Mouse (Mus musculus): Measurements from ENCODE around the gene Msh3. TPM values are rescaled to one million over a fixed set of nuclear protein-coding genes. Genes with fewer than 3 reads are reported as not detected.
A peak's percentile ranks its signal among the peaks of the same experiment; 100 is the strongest.

Msh3 gene
- polyA plus RNA-seq, 1 experiment from 2014 or later = 19.0 TPM

GRCm38 (mm10) chr13:92299522-92299921 is 55.3 kb downstream of the Msh3 start:
- TF ChIP-seq CTCF (IDR thresholded peaks at IDR 0.05) = no peak
- DNase-seq (ENCODE audit: low read depth, low spot score) (no peak), ATAC-seq (no peak)
- in situ Hi-C loops (cut with MboI; ENCODE audit: low pct_unique_long_range_greater_than_20kb) = no loop called here
- CTCF ChIA-PET = interaction anchor here (1.2 kb wide), 1 partner anchor 417 kb away, joined by 3 read pairs; no protein-coding TSS in a partner anchor
- POLR2A ChIA-PET = no interaction called here
- H3K27me3 ChIP-seq = no peaks in the 10 kb centered on the region

- no peak for TF ChIP-seq CTCF (IDR thresholded peaks at IDR 0.05)
- CTCF ChIA-PET = interaction anchor here (1.1 to 1.2 kb wide), 2 partner anchors 9 to 11 kb away, joined by 3 read pairs; no protein-coding TSS in a partner anchor
- DNase-seq (ENCODE audit: low read depth, low spot score) = no peak
- no peaks in the 10 kb centered on the region for H3K27me3 ChIP-seq
- in situ Hi-C loops (cut with MboI; ENCODE audit: low pct_unique_long_range_greater_than_20kb) = no loop called here
- POLR2A ChIA-PET = no interaction called here
- ATAC-seq = no peak
Observed at GRCm38 (mm10) chr13:92297021-92297420, 57.8 kb downstream of the Msh3 start.

GRCm38 (mm10) chr13:92296490-92296889 is 58.3 kb downstream of the Msh3 start:
- no peak for TF ChIP-seq CTCF (IDR thresholded peaks at IDR 0.05)
- CTCF ChIA-PET = interaction anchor here (1.1 to 1.2 kb wide), 2 partner anchors 8 to 11 kb away, joined by 3 read pairs; no protein-coding TSS in a partner anchor
- POLR2A ChIA-PET = no interaction called here
- DNase-seq (ENCODE audit: low read depth, low spot score) (no peak), ATAC-seq (no peak)
- no peaks in the 10 kb centered on the region for H3K27me3 ChIP-seq
- in situ Hi-C loops (cut with MboI; ENCODE audit: low pct_unique_long_range_greater_than_20kb) = no loop called here

- ChIA-PET CTCF (interaction anchor here (0.9 kb wide), 1 partner anchor 9 kb away, joined by 3 read pairs; no protein-coding TSS in a partner anchor), POLR2A (no interaction called here)
- no peaks in the 10 kb centered on the region for H3K27me3 ChIP-seq
Observed at GRCm38 (mm10) chr13:92293883-92294282, 60.9 kb downstream of the Msh3 start.

GRCm38 (mm10) chr13:92291605-92292004 is 63.2 kb downstream of the Msh3 start:
- no peaks in the 10 kb centered on the region for H3K27me3 ChIP-seq
- TF ChIP-seq CTCF (IDR thresholded peaks at IDR 0.05) = no peak
- ChIA-PET POLR2A (no interaction called here), CTCF (interaction anchor here (1.0 to 2.4 kb wide), 2 partner anchors 10 to 54 kb away, joined by 3 to 6 read pairs; no protein-coding TSS in a partner anchor)
- in situ Hi-C loops (cut with MboI; ENCODE audit: low pct_unique_long_range_greater_than_20kb) = no loop called here
- ATAC-seq (no peak), DNase-seq (ENCODE audit: low read depth, low spot score) (no peak)

More at GRCm38 (mm10) chr13:92293883-92294282, 60.9 kb downstream of the Msh3 start:
- in situ Hi-C loops (cut with MboI; ENCODE audit: low pct_unique_long_range_greater_than_20kb) = no loop called here
- DNase-seq (ENCODE audit: low read depth, low spot score) (no peak), ATAC-seq (no peak)
- no peak for TF ChIP-seq CTCF (IDR thresholded peaks at IDR 0.05)

GRCm38 (mm10) chr13:92277027-92277426 is 77.8 kb downstream of the Msh3 start:
- ChIA-PET CTCF (no interaction called here), POLR2A (interaction anchor here (0.7 kb wide), 1 partner anchor 83 kb away, joined by 4 read pairs; no protein-coding TSS in a partner anchor)
- ATAC-seq = no peak
- no peak for TF ChIP-seq CTCF (IDR thresholded peaks at IDR 0.05)
- H3K27me3 ChIP-seq = no peaks in the 10 kb centered on the region
- in situ Hi-C loops (cut with MboI; ENCODE audit: low pct_unique_long_range_greater_than_20kb) = no loop called here
- no peak for DNase-seq (ENCODE audit: low read depth, low spot score)

- TF ChIP-seq CTCF (IDR thresholded peaks at IDR 0.05) = no peak
- ChIA-PET POLR2A (no interaction called here), CTCF (interaction anchor here (1.4 kb wide), 1 partner anchor 11 kb away, joined by 4 read pairs; no protein-coding TSS in a partner anchor)
- ATAC-seq (no peak), DNase-seq (ENCODE audit: low read depth, low spot score) (no peak)
- H3K27me3 ChIP-seq = no peaks in the 10 kb centered on the region
- in situ Hi-C loops (cut with MboI; ENCODE audit: low pct_unique_long_range_greater_than_20kb) = no loop called here
Observed at GRCm38 (mm10) chr13:92275292-92275691, 79.5 kb downstream of the Msh3 start.

- in situ Hi-C loops (cut with MboI; ENCODE audit: low pct_unique_long_range_greater_than_20kb) = no loop called here
- ChIA-PET POLR2A (no interaction called here), CTCF (interaction anchor here (1.2 to 1.4 kb wide), 2 partner anchors 10 to 12 kb away, joined by 3 to 4 read pairs; no protein-coding TSS in a partner anchor)
- ATAC-seq = no peak
- no peak for TF ChIP-seq CTCF (IDR thresholded peaks at IDR 0.05)
- H3K27me3 ChIP-seq = no peaks in the 10 kb centered on the region
- no peak for DNase-seq (ENCODE audit: low read depth, low spot score)
Observed at GRCm38 (mm10) chr13:92274274-92275198, 80.3 kb downstream of the Msh3 start.

- CTCF ChIA-PET = interaction anchor here (1.2 kb wide), 1 partner anchor 12 kb away, joined by 5 read pairs; no protein-coding TSS in a partner anchor
- no peaks in the 10 kb centered on the region for H3K27me3 ChIP-seq
- peak; percentile 30 for TF ChIP-seq CTCF (IDR thresholded peaks at IDR 0.05)
- no peak for ATAC-seq
- POLR2A ChIA-PET = no interaction called here
- DNase-seq (ENCODE audit: low read depth, low spot score) = no peak
- in situ Hi-C loops (cut with MboI; ENCODE audit: low pct_unique_long_range_greater_than_20kb) = no loop called here
Observed at GRCm38 (mm10) chr13:92267076-92267475, 87.7 kb downstream of the Msh3 start.

GRCm38 (mm10) chr13:92263566-92263965 is 91.2 kb downstream of the Msh3 start:
- TF ChIP-seq CTCF (IDR thresholded peaks at IDR 0.05) = no peak

GRCm38 (mm10) chr13:92261329-92261728 is 93.5 kb downstream of the Msh3 start:
- ATAC-seq = no peak
- CTCF ChIA-PET = no interaction called here
- in situ Hi-C loops (cut with MboI; ENCODE audit: low pct_unique_long_range_greater_than_20kb) = no loop called here
- H3K27me3 ChIP-seq = no peaks in the 10 kb centered on the region
- no peak for TF ChIP-seq CTCF (IDR thresholded peaks at IDR 0.05)
- no peak for DNase-seq (ENCODE audit: low read depth, low spot score)
- POLR2A ChIA-PET = no interaction called here

More at GRCm38 (mm10) chr13:92263566-92263965, 91.2 kb downstream of the Msh3 start:
- ATAC-seq = no peak
- in situ Hi-C loops (cut with MboI; ENCODE audit: low pct_unique_long_range_greater_than_20kb) = no loop called here
- DNase-seq (ENCODE audit: low read depth, low spot score) = no peak
- CTCF ChIA-PET = no interaction called here
- POLR2A ChIA-PET = no interaction called here
- H3K27me3 ChIP-seq = no peaks in the 10 kb centered on the region

All from Patski (cell line).